ENCODE assay signal across 7 mouse cellular contexts in the genomic region with DNA sequence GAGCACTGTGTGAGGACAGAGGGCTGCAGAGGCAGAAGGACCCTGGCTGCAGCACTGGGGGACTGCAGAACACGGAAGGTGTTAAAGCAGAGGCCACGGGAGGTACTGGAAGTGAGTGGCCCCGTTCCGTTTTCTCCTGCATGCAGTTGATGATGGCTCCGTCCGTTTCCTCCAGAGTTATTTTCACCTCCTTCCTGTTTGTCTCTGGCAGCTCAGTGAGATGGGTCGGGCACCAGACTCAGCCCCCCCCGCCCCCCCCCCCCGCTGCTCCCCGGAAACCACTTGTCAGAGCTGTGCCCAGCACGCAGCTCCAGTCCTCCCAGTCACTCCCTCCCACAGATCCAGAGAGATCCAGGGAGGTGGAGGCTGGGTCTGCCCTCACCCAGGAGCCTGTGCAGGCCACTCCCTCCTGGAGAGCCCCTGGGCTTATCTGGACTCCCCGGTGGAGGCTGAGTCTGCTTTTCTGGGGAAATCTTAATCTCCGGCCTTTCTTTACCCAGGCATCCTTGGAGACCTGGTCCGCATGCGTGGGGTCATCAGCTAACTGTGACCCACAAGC. TPM values are rescaled to one million over a fixed set of nuclear protein-coding genes. Genes with fewer than 3 reads are reported as not detected.
DNase-seq lines count a peak whose midpoint lies in the region; ATAC-seq lines count a peak whose summit lies in the region.

No protein-coding gene starts in this region.

- 1% methylated on average over 15 of the region's 15 CpGs for WGBS in heart, embryonic 10.5 days
- under 1% methylated on average over 15 of the region's 15 CpGs for WGBS in liver, embryonic 11.5 days
- WGBS in neural tube, embryonic 12.5 days, result 10% methylated on average over 14 of the region's 15 CpGs

- ATAC-seq in liver, embryonic 11.5 days (replicated peaks; ENCODE audit: low FRiP score), result peak; percentile 68
- ATAC-seq in neural tube, embryonic 12.5 days (ENCODE audit: low FRiP score, low read depth), result no peak

- peak; percentile 41 for DNase-seq in urinary bladder, postnatal 14 days (ENCODE audit: low spot score)
- no peak for DNase-seq in urinary bladder, postnatal 10 days (ENCODE audit: low spot score)
- no peak for DNase-seq in heart, embryonic 10.5 days (ENCODE audit: low spot score)
- peak; percentile 69 for DNase-seq in liver, embryonic 11.5 days (ENCODE audit: low spot score)
- no peak for DNase-seq in right cerebral cortex, postnatal 25 days
- no peak for DNase-seq in cerebellum, adult 9-11 months

- peak overlapping the region; percentile 86 for H3K27ac ChIP-seq in heart, embryonic 10.5 days
- H3K27ac ChIP-seq in liver, embryonic 11.5 days (ENCODE audit: low read depth, low read length), result peak overlapping the region; percentile 65
- H3K27ac ChIP-seq in neural tube, embryonic 12.5 days, result no peak overlapping the region

- peak overlapping the region; percentile 67 for H3K4me2 ChIP-seq in liver, embryonic 11.5 days
- 0 out of 2 replicates have a peak overlapping the region, but pooled peaks have one; percentile 40 for H3K4me2 ChIP-seq in neural tube, embryonic 12.5 days (replicated peaks)

- peak overlapping the region; percentile 61 for H3K9ac ChIP-seq in liver, embryonic 11.5 days (ENCODE audit: low read depth, low read length)
- 0 out of 2 replicates have a peak overlapping the region, but pooled peaks have one; percentile 3 for H3K9ac ChIP-seq in neural tube, embryonic 12.5 days

- H3K4me1 ChIP-seq in heart, embryonic 10.5 days, result peaks cover 61% of the 10 kb centered on the region
- H3K4me1 ChIP-seq in liver, embryonic 11.5 days (replicated peaks; ENCODE audit: control insufficient read depth, insufficient read depth, low read length), result peaks cover 37% of the 10 kb centered on the region
- peaks cover 10% of the 10 kb centered on the region for H3K4me1 ChIP-seq in neural tube, embryonic 12.5 days

- peaks cover 25% of the 10 kb centered on the region for H3K27me3 ChIP-seq in heart, embryonic 10.5 days (ENCODE audit: insufficient read depth, poor library complexity, severe bottlenecking)
- peaks cover 14% of the 10 kb centered on the region for H3K27me3 ChIP-seq in liver, embryonic 11.5 days (replicated peaks; ENCODE audit: control insufficient read depth, insufficient read depth, low read length)
- H3K27me3 ChIP-seq in neural tube, embryonic 12.5 days (replicated peaks), result peaks cover 68% of the 10 kb centered on the region

- no peaks in the 10 kb centered on the region for H3K9me3 ChIP-seq in heart, embryonic 10.5 days
- no peaks in the 10 kb centered on the region for H3K9me3 ChIP-seq in liver, embryonic 11.5 days (ENCODE audit: control insufficient read depth, low read length)
- no peaks in the 10 kb centered on the region for H3K9me3 ChIP-seq in neural tube, embryonic 12.5 days

- peak overlapping the region; percentile 49 for H3K4me3 ChIP-seq in heart, embryonic 10.5 days
- peak overlapping the region; percentile 37 for H3K4me3 ChIP-seq in liver, embryonic 11.5 days (ENCODE audit: low read depth, low read length)
- H3K4me3 ChIP-seq in neural tube, embryonic 12.5 days, result no peak overlapping the region

- H3K36me3 ChIP-seq in heart, embryonic 10.5 days, result peaks cover 18% of the 10 kb centered on the region
- peaks cover 9% of the 10 kb centered on the region; the same call in 1 of the 2 replicates for H3K36me3 ChIP-seq in liver, embryonic 11.5 days (ENCODE audit: control insufficient read depth, insufficient read depth, low read length)
- 0 out of 2 replicates have a peak, but pooled peaks cover 7% of the 10 kb centered on the region for H3K36me3 ChIP-seq in neural tube, embryonic 12.5 days

RNA-seq across cellular contexts. Expression of a gene that starts 2.4 kb away (rescaled TPM):
- polyA plus RNA-seq in heart, embryonic 10.5 days (2016; fragmentation: Nextera tagmentation; extraction: Ambion mirVana), result 12.0 and 16.7 TPM in 2 replicates
- 29.0 and 29.4 TPM in 2 replicates for polyA plus RNA-seq in liver, embryonic 11.5 days (2014; fragmentation: Nextera tagmentation; extraction: Ambion mirVana)
- 4.3 and 4.7 TPM in 2 replicates for polyA plus RNA-seq in neural tube, embryonic 12.5 days (2016; fragmentation: Nextera tagmentation; extraction: Ambion mirVana)

RNA-seq across cellular contexts. Expression of a gene that starts 20.8 kb away (rescaled TPM):
- 181 and 233 TPM in 2 replicates for polyA plus RNA-seq in heart, embryonic 10.5 days (2016; fragmentation: Nextera tagmentation; extraction: Ambion mirVana)
- polyA plus RNA-seq in liver, embryonic 11.5 days (2014; fragmentation: Nextera tagmentation; extraction: Ambion mirVana), result 239 and 256 TPM in 2 replicates
- polyA plus RNA-seq in neural tube, embryonic 12.5 days (2016; fragmentation: Nextera tagmentation; extraction: Ambion mirVana), result 160 and 166 TPM in 2 replicates

RNA-seq across cellular contexts. Expression of a gene that starts 22.5 kb away (rescaled TPM):
- 2.8 and 4.1 TPM in 2 replicates for polyA plus RNA-seq in heart, embryonic 10.5 days (2016; fragmentation: Nextera tagmentation; extraction: Ambion mirVana)
- 7.7 and 8.6 TPM in 2 replicates for polyA plus RNA-seq in liver, embryonic 11.5 days (2014; fragmentation: Nextera tagmentation; extraction: Ambion mirVana)
- 9.9 and 10.7 TPM in 2 replicates for polyA plus RNA-seq in neural tube, embryonic 12.5 days (2016; fragmentation: Nextera tagmentation; extraction: Ambion mirVana)

RNA-seq across cellular contexts. Expression of a gene that starts 28.1 kb away (rescaled TPM):
- polyA plus RNA-seq in heart, embryonic 10.5 days (2016; fragmentation: Nextera tagmentation; extraction: Ambion mirVana), result 767 and 797 TPM in 2 replicates
- 761 and 762 TPM in 2 replicates for polyA plus RNA-seq in liver, embryonic 11.5 days (2014; fragmentation: Nextera tagmentation; extraction: Ambion mirVana)
- 499 and 515 TPM in 2 replicates for polyA plus RNA-seq in neural tube, embryonic 12.5 days (2016; fragmentation: Nextera tagmentation; extraction: Ambion mirVana)

RNA-seq across cellular contexts. Expression of a gene that starts 30.4 kb away (rescaled TPM):
- 408 and 456 TPM in 2 replicates for polyA plus RNA-seq in heart, embryonic 10.5 days (2016; fragmentation: Nextera tagmentation; extraction: Ambion mirVana)
- 115 and 124 TPM in 2 replicates for polyA plus RNA-seq in liver, embryonic 11.5 days (2014; fragmentation: Nextera tagmentation; extraction: Ambion mirVana)
- 106 and 107 TPM in 2 replicates for polyA plus RNA-seq in neural tube, embryonic 12.5 days (2016; fragmentation: Nextera tagmentation; extraction: Ambion mirVana)

Comparison
In these comparisons a context has a peak if more than half of its experiments do, and no peak if none do; other contexts are left out.
1. DNase-seq: peak in urinary bladder, postnatal 14 days (single experiment) and liver, embryonic 11.5 days (single experiment); none in urinary bladder, postnatal 10 days (single experiment), heart, embryonic 10.5 days (single experiment), right cerebral cortex, postnatal 25 days (single experiment) and cerebellum, adult 9-11 months (single experiment).